Mouse (Mus musculus): ENCODE results near the gene Rab26. TPM values are rescaled to one million over a fixed set of nuclear protein-coding genes. Genes with fewer than 3 reads are reported as not detected.

The Rab26 gene
- polyA plus RNA-seq, 1 experiment from 2014 or later, result 1.2 TPM

- 77% methylated on average over 5 of the region's 5 CpGs for WGBS
- TF ChIP-seq CTCF (IDR thresholded peaks at IDR 0.05) (no peak), EP300 (IDR thresholded peaks at IDR 0.05) (no peak)
- Histone ChIP-seq H3K9me3 (ENCODE audit: low read length) (no peaks in the 10 kb centered on the region), H3K27ac (ENCODE audit: low read length) (peak overlapping the region; percentile 57), H3K27me3 (replicated peaks; ENCODE audit: insufficient read depth, low read length) (no peaks in the 10 kb centered on the region), H3K4me1 (ENCODE audit: insufficient read depth, low read depth, low read length) (peaks cover 26% of the 10 kb centered on the region; the same call in 1 of the 2 replicates), H3K4me2 (replicated peaks; ENCODE audit: low read depth, low read length) (no peak overlapping the region), H3K36me3 (ENCODE audit: insufficient read depth, low read length) (0 out of 2 replicates have a peak, but pooled peaks cover 2% of the 10 kb centered on the region), H3K4me3 (ENCODE audit: low read depth, low read length) (no peak overlapping the region), H3K9ac (replicated peaks; ENCODE audit: low read depth) (no peak overlapping the region)
- ATAC-seq, result 0 out of 2 replicates have a peak, but pooled peaks have one; percentile 5
- peak; percentile 69 for DNase-seq (ENCODE audit: low spot score)
These were observed 26.5 kb upstream of the Rab26 start for GRCm38 (mm10) chr17:24560301-24561028.

- Histone ChIP-seq H3K36me3 (ENCODE audit: insufficient read depth, low read length) (no peaks in the 10 kb centered on the region), H3K9ac (replicated peaks; ENCODE audit: low read depth) (no peak overlapping the region), H3K4me2 (replicated peaks; ENCODE audit: low read depth, low read length) (peak overlapping the region; percentile 22; the same call in 1 of the 2 replicates), H3K4me1 (ENCODE audit: insufficient read depth, low read depth, low read length) (peaks cover 26% of the 10 kb centered on the region; the same call in 1 of the 2 replicates), H3K27ac (ENCODE audit: low read length) (peak overlapping the region; percentile 93), H3K9me3 (ENCODE audit: low read length) (no peaks in the 10 kb centered on the region), H3K4me3 (ENCODE audit: low read depth, low read length) (no peak overlapping the region), H3K27me3 (replicated peaks; ENCODE audit: insufficient read depth, low read length) (no peaks in the 10 kb centered on the region)
- DNase-seq (ENCODE audit: low spot score) (peak; percentile 62), ATAC-seq (peak; percentile 82)
- no peak for TF ChIP-seq EP300 (IDR thresholded peaks at IDR 0.05)
- 40% methylated on average over 3 of the region's 3 CpGs for WGBS
These were observed 25.1 kb upstream of the Rab26 start for GRCm38 (mm10) chr17:24559146-24559545.

- 37% methylated on average over 4 of the region's 4 CpGs for WGBS
- peak overlapping the region; percentile 93 for H3K27ac ChIP-seq (ENCODE audit: low read length)
- ATAC-seq (peak; percentile 65), DNase-seq (ENCODE audit: low spot score) (peak; percentile 78)
- no peaks in the 10 kb centered on the region for H3K27me3 ChIP-seq (replicated peaks; ENCODE audit: insufficient read depth, low read length)
- peak overlapping the region; percentile 22; the same call in 1 of the 2 replicates for H3K4me2 ChIP-seq (replicated peaks; ENCODE audit: low read depth, low read length)
- H3K4me3 ChIP-seq (ENCODE audit: low read depth, low read length), result no peak overlapping the region
- no peaks in the 10 kb centered on the region for H3K9me3 ChIP-seq (ENCODE audit: low read length)
- H3K36me3 ChIP-seq (ENCODE audit: insufficient read depth, low read length), result no peaks in the 10 kb centered on the region
- H3K4me1 ChIP-seq (ENCODE audit: insufficient read depth, low read depth, low read length), result peaks cover 26% of the 10 kb centered on the region; the same call in 1 of the 2 replicates
- no peak overlapping the region for H3K9ac ChIP-seq (replicated peaks; ENCODE audit: low read depth)
- TF ChIP-seq EP300 (IDR thresholded peaks at IDR 0.05), result no peak
These were observed 24.6 kb upstream of the Rab26 start for GRCm38 (mm10) chr17:24558600-24559099.

- Histone ChIP-seq H3K27me3 (replicated peaks; ENCODE audit: insufficient read depth, low read length) (no peaks in the 10 kb centered on the region), H3K27ac (ENCODE audit: low read length) (peak overlapping the region; percentile 93), H3K4me1 (ENCODE audit: insufficient read depth, low read depth, low read length) (peaks cover 26% of the 10 kb centered on the region; the same call in 1 of the 2 replicates), H3K9ac (replicated peaks; ENCODE audit: low read depth) (no peak overlapping the region), H3K36me3 (ENCODE audit: insufficient read depth, low read length) (no peaks in the 10 kb centered on the region), H3K4me2 (replicated peaks; ENCODE audit: low read depth, low read length) (no peak overlapping the region), H3K4me3 (ENCODE audit: low read depth, low read length) (no peak overlapping the region), H3K9me3 (ENCODE audit: low read length) (no peaks in the 10 kb centered on the region)
- DNase-seq (ENCODE audit: low spot score) (peak; percentile 65), ATAC-seq (peak; percentile 58)
- 61% methylated on average over 7 of the region's 7 CpGs for WGBS
- TF ChIP-seq EP300 (IDR thresholded peaks at IDR 0.05) (no peak), CTCF (IDR thresholded peaks at IDR 0.05) (no peak)
These were observed 23.1 kb upstream of the Rab26 start for GRCm38 (mm10) chr17:24557091-24557490.

GRCm38 (mm10) chr17:24551050-24551444, 17.0 kb upstream of the Rab26 start:
- DNase-seq (ENCODE audit: low spot score), result no peak
- 47% methylated on average over 3 of the region's 3 CpGs for WGBS
- H3K27ac ChIP-seq (ENCODE audit: low read length), result peak overlapping the region; percentile 96; the same call in 1 of the 2 replicates
- H3K4me1 ChIP-seq (ENCODE audit: insufficient read depth, low read depth, low read length), result 0 out of 2 replicates have a peak, but pooled peaks cover 3% of the 10 kb centered on the region
- no peaks in the 10 kb centered on the region for H3K27me3 ChIP-seq (replicated peaks; ENCODE audit: insufficient read depth, low read length)
- H3K4me3 ChIP-seq (ENCODE audit: low read depth, low read length), result peak overlapping the region; percentile 80
- peak overlapping the region; percentile 87 for H3K4me2 ChIP-seq (replicated peaks; ENCODE audit: low read depth, low read length)
- no peaks in the 10 kb centered on the region for H3K9me3 ChIP-seq (ENCODE audit: low read length)
- ATAC-seq, result no peak
- TF ChIP-seq EP300 (IDR thresholded peaks at IDR 0.05) (no peak), CTCF (IDR thresholded peaks at IDR 0.05) (no peak)
- peak overlapping the region; percentile 73 for H3K9ac ChIP-seq (replicated peaks; ENCODE audit: low read depth)
- no peaks in the 10 kb centered on the region for H3K36me3 ChIP-seq (ENCODE audit: insufficient read depth, low read length)

- no peaks in the 10 kb centered on the region for H3K9me3 ChIP-seq (ENCODE audit: low read length)
- H3K9ac ChIP-seq (replicated peaks; ENCODE audit: low read depth), result peak overlapping the region; percentile 73
- ATAC-seq, result peak; percentile 69
- no peaks in the 10 kb centered on the region for H3K27me3 ChIP-seq (replicated peaks; ENCODE audit: insufficient read depth, low read length)
- H3K36me3 ChIP-seq (ENCODE audit: insufficient read depth, low read length), result no peaks in the 10 kb centered on the region
- WGBS, result 1% methylated on average over 35 of the region's 44 CpGs
- peak overlapping the region; percentile 80 for H3K4me3 ChIP-seq (ENCODE audit: low read depth, low read length)
- H3K4me2 ChIP-seq (replicated peaks; ENCODE audit: low read depth, low read length), result peak overlapping the region; percentile 87
- TF ChIP-seq CTCF (IDR thresholded peaks at IDR 0.05) (peak; percentile 31; the same call in 1 of the 2 replicates), EP300 (IDR thresholded peaks at IDR 0.05) (no peak)
- H3K27ac ChIP-seq (ENCODE audit: low read length), result peak overlapping the region; percentile 96
- DNase-seq (ENCODE audit: low spot score), result peak; percentile 83
- 0 out of 2 replicates have a peak, but pooled peaks cover 3% of the 10 kb centered on the region for H3K4me1 ChIP-seq (ENCODE audit: insufficient read depth, low read depth, low read length)
These were observed 16.5 kb upstream of the Rab26 start for GRCm38 (mm10) chr17:24550416-24551049.
